ENCODE assay signal across 8 mouse cellular contexts in genomic region chr10:84917731-84918095, GRCm38 (mm10). TPM values are rescaled to one million over a fixed set of nuclear protein-coding genes. Genes with fewer than 3 reads are reported as not detected.
DNase-seq lines count a peak whose midpoint lies in the region; ATAC-seq lines count a peak whose summit lies in the region.

No protein-coding gene starts in this region.

- intact Hi-C loops in left cerebral cortex, postnatal 25 days (cut with DNase I) = loop anchor here (2.0 to 5.0 kb wide), 2 partner anchors 45 to 271 kb away; no protein-coding TSS in a partner anchor
- intact Hi-C loops in left cerebral cortex, postnatal 36 days (cut with DNase I) = loop anchor here (5.0 kb wide), 1 partner anchor 185 kb away; the partner anchor contains the start of genes Fhl4 and Tmem263

- peak overlapping the region; percentile 82 for H3K9ac ChIP-seq in embryonic facial prominence, embryonic 15.5 days
- H3K9ac ChIP-seq in limb, embryonic 11.5 days (ENCODE audit: low read length) = peak overlapping the region; percentile 88
- peak overlapping the region; percentile 93 for H3K9ac ChIP-seq in neural tube, embryonic 15.5 days (replicated peaks)

- no peaks in the 10 kb centered on the region for H3K36me3 ChIP-seq in embryonic facial prominence, embryonic 15.5 days
- H3K36me3 ChIP-seq in limb, embryonic 11.5 days (ENCODE audit: control insufficient read depth, insufficient read depth, low read length) = no peaks in the 10 kb centered on the region
- H3K36me3 ChIP-seq in neural tube, embryonic 15.5 days = no peaks in the 10 kb centered on the region

- peak overlapping the region; percentile 85 for H3K4me2 ChIP-seq in embryonic facial prominence, embryonic 15.5 days (replicated peaks)
- H3K4me2 ChIP-seq in limb, embryonic 11.5 days (ENCODE audit: low read depth, severe bottlenecking) = peak overlapping the region; percentile 80
- peak overlapping the region; percentile 65 for H3K4me2 ChIP-seq in neural tube, embryonic 15.5 days

- no peaks in the 10 kb centered on the region for H3K9me3 ChIP-seq in embryonic facial prominence, embryonic 15.5 days (replicated peaks)
- no peaks in the 10 kb centered on the region for H3K9me3 ChIP-seq in limb, embryonic 11.5 days (ENCODE audit: control insufficient read depth, low read length)
- no peaks in the 10 kb centered on the region for H3K9me3 ChIP-seq in neural tube, embryonic 15.5 days (replicated peaks)

- H3K4me3 ChIP-seq in embryonic facial prominence, embryonic 15.5 days (replicated peaks) = peak overlapping the region; percentile 93
- peak overlapping the region; percentile 92 for H3K4me3 ChIP-seq in limb, embryonic 11.5 days (ENCODE audit: low read depth, low read length)
- H3K4me3 ChIP-seq in neural tube, embryonic 15.5 days (replicated peaks) = peak overlapping the region; percentile 74

- under 1% methylated on average over 27 of the region's 27 CpGs for WGBS in embryonic facial prominence, embryonic 15.5 days
- WGBS in limb, embryonic 11.5 days = 0% methylated on average over 17 of the region's 27 CpGs
- WGBS in neural tube, embryonic 15.5 days = under 1% methylated on average over 25 of the region's 27 CpGs

- peaks cover 10% of the 10 kb centered on the region for H3K4me1 ChIP-seq in embryonic facial prominence, embryonic 15.5 days
- H3K4me1 ChIP-seq in limb, embryonic 11.5 days (ENCODE audit: control insufficient read depth, insufficient read depth, low read length) = peaks cover 7% of the 10 kb centered on the region
- H3K4me1 ChIP-seq in neural tube, embryonic 15.5 days = peaks cover 30% of the 10 kb centered on the region

- H3K27ac ChIP-seq in embryonic facial prominence, embryonic 15.5 days (replicated peaks) = peak overlapping the region; percentile 97
- H3K27ac ChIP-seq in limb, embryonic 11.5 days (replicated peaks; ENCODE audit: low read depth, low read length) = peak overlapping the region; percentile 91; the same call in 1 of the 2 replicates
- peak overlapping the region; percentile 100 for H3K27ac ChIP-seq in neural tube, embryonic 15.5 days (replicated peaks)

- peak; percentile 44 for DNase-seq in adrenal gland, adult 8-10 months
- DNase-seq in adrenal gland, adult 18-20 months (ENCODE audit: low spot score in 2 of 2) = no peak
- DNase-seq in left cerebral cortex, postnatal 25 days (ENCODE audit: low spot score in 2 of 2) = peak; percentile 47 to 49
- no peak for DNase-seq in left cerebral cortex, postnatal 36 days (ENCODE audit: low spot score in 2 of 2)
- no peak for DNase-seq in limb, embryonic 11.5 days (ENCODE audit: low spot score)
- no peak for DNase-seq in spleen, adult 12 weeks (ENCODE audit: low spot score)

- H3K27me3 ChIP-seq in embryonic facial prominence, embryonic 15.5 days = no peaks in the 10 kb centered on the region
- H3K27me3 ChIP-seq in limb, embryonic 11.5 days (ENCODE audit: control insufficient read depth, insufficient read depth, low read length) = no peaks in the 10 kb centered on the region
- H3K27me3 ChIP-seq in neural tube, embryonic 15.5 days (replicated peaks) = no peaks in the 10 kb centered on the region

- ATAC-seq in embryonic facial prominence, embryonic 15.5 days (ENCODE audit: insufficient number of reproducible peaks, low FRiP score, low TSS enrichment, low read depth) = peak; percentile 5; the same call in 1 of the 2 replicates
- no peak for ATAC-seq in limb, embryonic 11.5 days (ENCODE audit: insufficient number of reproducible peaks, low FRiP score, low TSS enrichment, low read depth)
- ATAC-seq in neural tube, embryonic 15.5 days (ENCODE audit: low FRiP score) = peak; percentile 71

RNA-seq across cellular contexts. Expression of gene Ric8b, which starts 0.3 kb away (rescaled TPM):
- 10 to 100 TPM; 28.9 to 43.8 (median 33.8) TPM for total RNA-seq in adrenal gland, adult 8-10 months (2022)
- total RNA-seq in adrenal gland, adult 18-20 months (2021) = 10 to 100 TPM; 33.6 to 42.4 TPM
- 10 to 100 TPM; 48.5 to 59.2 TPM for total RNA-seq in left cerebral cortex, postnatal 25 days (2021)
- total RNA-seq in left cerebral cortex, postnatal 36 days (2021) = 10 to 100 TPM; 46.4 to 64.5 TPM
- 21.0 and 21.3 TPM in 2 replicates for polyA plus RNA-seq in embryonic facial prominence, embryonic 15.5 days (2015; fragmentation: Nextera tagmentation; extraction: Ambion mirVana)
- polyA plus RNA-seq in limb, embryonic 11.5 days (2014; fragmentation: Nextera tagmentation; extraction: Ambion mirVana) = 26.0 and 28.2 TPM in 2 replicates
- polyA plus RNA-seq in neural tube, embryonic 15.5 days (2015; fragmentation: Nextera tagmentation; extraction: Ambion mirVana) = 42.9 and 44.0 TPM in 2 replicates

Comparison
In these comparisons a context has a peak if more than half of its experiments do, and no peak if none do; other contexts are left out.
1. DNase-seq: peak in adrenal gland, adult 8-10 months (single experiment) and left cerebral cortex, postnatal 25 days (2 of 2); none in adrenal gland, adult 18-20 months (0 of 2), left cerebral cortex, postnatal 36 days (0 of 2), limb, embryonic 11.5 days (single experiment) and spleen, adult 12 weeks (single experiment).
2. Peak in every context shown above with its lines, with median percentiles within 50 percentile points of each other: H3K27ac ChIP-seq, H3K4me2 ChIP-seq, H3K4me3 ChIP-seq and H3K9ac ChIP-seq.